Mouse (Mus musculus): ENCODE data around the gene Fcgrt. TPM values are rescaled to one million over a fixed set of nuclear protein-coding genes. Genes with fewer than 3 reads are reported as not detected.

Gene Fcgrt
- total RNA-seq, 2 experiments from 2014 or later: 19.6 to 20.1 TPM

DNA sequence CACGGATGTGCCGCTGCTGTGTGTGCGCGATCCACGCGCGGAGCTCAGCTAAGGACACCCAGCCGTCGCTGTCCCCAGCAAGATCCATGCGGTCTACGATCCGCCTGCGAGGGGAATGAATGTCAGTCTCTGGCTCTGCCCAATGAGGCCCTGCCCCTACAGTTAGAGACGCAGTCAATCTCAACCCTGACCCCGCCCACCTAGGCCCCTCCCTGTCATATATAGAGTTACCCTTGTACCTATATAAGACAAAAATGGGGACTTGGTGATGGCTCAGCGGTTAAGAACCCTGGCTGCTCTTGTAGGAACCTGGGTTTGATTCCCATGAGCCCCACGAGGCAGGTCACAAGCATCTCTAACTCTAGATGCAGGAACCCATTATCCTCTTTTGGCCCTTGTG lies 15.1 kb downstream of the Fcgrt start:
- no peak for DNase-seq (ENCODE audit: low spot score in 2 of 2)

DNA sequence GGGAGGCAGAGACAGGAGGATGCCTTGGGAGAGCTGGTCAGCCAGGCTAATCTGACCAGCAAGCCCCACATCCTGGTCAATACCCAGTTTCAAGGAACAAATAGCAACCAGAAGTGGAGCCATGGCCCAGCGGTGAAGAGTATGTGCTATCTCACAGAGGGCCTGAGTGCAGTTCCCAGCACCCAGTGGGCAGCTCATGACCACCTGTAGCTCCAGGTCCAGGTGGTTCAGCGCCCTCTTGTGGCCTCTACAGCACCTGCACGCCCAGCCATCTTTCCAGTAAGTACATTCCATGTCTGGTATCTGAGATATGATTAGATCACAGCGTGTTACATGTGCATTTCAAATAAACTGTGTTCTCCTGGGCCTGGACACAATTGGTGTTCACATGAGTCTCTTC lies 17.6 kb downstream of the Fcgrt start:
- no peak for DNase-seq (ENCODE audit: low spot score in 2 of 2)

- no peak for DNase-seq (ENCODE audit: low spot score in 2 of 2)
Observed at GRCm38 (mm10) chr7:45083300-45083890, 20.3 kb downstream of the Fcgrt start.

GRCm38 (mm10) chr7:45082401-45083299 lies 21.0 kb downstream of the Fcgrt start:
- DNase-seq (ENCODE audit: low spot score in 2 of 2): no peak

- DNase-seq (ENCODE audit: low spot score in 2 of 2): no peak
Observed at GRCm38 (mm10) chr7:45081016-45081415, 22.6 kb downstream of the Fcgrt start.

DNA sequence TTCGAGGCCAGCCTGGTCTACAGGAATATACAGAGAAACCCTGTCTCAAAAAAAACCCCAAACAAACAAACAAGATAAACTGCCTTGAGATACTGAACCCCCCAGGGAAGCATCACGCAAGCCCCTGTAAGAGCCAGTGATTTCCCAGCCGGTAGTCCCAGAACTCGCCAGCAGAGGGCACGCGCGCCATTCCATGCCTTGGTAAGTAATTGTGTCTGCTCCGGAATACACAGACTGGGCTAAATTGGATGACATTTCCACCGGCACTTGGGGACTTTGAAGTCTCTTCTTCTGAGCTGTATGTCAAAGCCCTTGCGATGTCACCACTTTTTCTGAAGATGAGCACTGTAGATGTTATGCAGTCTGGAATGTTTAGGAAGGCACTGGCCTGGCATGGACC lies 23.8 kb downstream of the Fcgrt start:
- DNase-seq (ENCODE audit: low spot score in 2 of 2): peak; percentile 89 to 95

DNA sequence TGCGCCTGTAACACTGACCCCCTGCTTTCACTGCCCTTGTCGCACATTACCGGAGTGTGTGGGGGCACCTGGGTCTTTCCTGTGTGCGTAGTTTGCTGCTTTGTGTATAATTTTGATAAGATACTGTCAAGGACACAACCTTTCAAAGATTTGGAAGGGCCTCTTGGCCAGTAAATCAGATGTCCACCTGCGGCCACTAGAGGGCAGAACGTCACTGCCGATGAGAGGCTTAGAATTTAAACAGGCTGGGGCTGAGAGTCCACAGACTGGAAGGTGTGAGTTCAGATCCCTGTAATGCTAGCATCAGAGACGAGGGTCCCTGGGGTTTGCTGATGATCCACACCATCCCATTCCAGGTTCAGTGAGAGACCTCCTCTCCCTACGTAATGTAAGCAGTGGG lies 25.1 kb downstream of the Fcgrt start:
- DNase-seq (ENCODE audit: low spot score in 2 of 2): peak; percentile 63 to 71

GRCm38 (mm10) chr7:45077829-45078228 lies 25.8 kb downstream of the Fcgrt start:
- DNase-seq (ENCODE audit: low spot score in 2 of 2): no peak

GRCm38 (mm10) chr7:45077322-45077721 lies 26.3 kb downstream of the Fcgrt start:
- DNase-seq (ENCODE audit: low spot score in 2 of 2): no peak

- DNase-seq (ENCODE audit: low spot score in 2 of 2): no peak
Observed at GRCm38 (mm10) chr7:45076501-45076900, 27.1 kb downstream of the Fcgrt start.

GRCm38 (mm10) chr7:45075405-45075804 lies 28.2 kb downstream of the Fcgrt start:
- no peak for DNase-seq (ENCODE audit: low spot score in 2 of 2)

GRCm38 (mm10) chr7:45073949-45074348 lies 29.7 kb downstream of the Fcgrt start:
- no peak for DNase-seq (ENCODE audit: low spot score in 2 of 2)

- no peak for DNase-seq (ENCODE audit: low spot score in 2 of 2)
Observed at GRCm38 (mm10) chr7:45073171-45073707, 30.4 kb downstream of the Fcgrt start.

GRCm38 (mm10) chr7:45072230-45072629 lies 31.4 kb downstream of the Fcgrt start:
- no peak for DNase-seq (ENCODE audit: low spot score in 2 of 2)

GRCm38 (mm10) chr7:45069671-45070070 lies 34.0 kb downstream of the Fcgrt start:
- DNase-seq (ENCODE audit: low spot score in 2 of 2): no peak

DNA sequence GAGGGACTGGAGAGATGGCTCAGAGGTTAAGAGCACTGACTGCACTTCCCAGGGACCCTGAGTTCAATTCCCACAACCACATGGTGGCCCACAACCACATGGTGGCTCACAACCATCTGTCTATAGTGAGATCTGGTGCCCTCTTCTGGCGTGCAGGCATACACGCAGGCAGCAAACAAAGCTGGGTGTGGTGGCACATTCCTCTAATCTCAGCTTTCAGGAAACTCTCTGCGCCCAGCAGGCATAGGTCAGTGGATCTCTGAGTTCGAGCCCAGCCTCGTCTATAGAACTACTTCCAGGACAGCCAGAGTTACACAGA lies 35.7 kb downstream of the Fcgrt start:
- DNase-seq (ENCODE audit: low spot score in 2 of 2): no peak

DNA sequence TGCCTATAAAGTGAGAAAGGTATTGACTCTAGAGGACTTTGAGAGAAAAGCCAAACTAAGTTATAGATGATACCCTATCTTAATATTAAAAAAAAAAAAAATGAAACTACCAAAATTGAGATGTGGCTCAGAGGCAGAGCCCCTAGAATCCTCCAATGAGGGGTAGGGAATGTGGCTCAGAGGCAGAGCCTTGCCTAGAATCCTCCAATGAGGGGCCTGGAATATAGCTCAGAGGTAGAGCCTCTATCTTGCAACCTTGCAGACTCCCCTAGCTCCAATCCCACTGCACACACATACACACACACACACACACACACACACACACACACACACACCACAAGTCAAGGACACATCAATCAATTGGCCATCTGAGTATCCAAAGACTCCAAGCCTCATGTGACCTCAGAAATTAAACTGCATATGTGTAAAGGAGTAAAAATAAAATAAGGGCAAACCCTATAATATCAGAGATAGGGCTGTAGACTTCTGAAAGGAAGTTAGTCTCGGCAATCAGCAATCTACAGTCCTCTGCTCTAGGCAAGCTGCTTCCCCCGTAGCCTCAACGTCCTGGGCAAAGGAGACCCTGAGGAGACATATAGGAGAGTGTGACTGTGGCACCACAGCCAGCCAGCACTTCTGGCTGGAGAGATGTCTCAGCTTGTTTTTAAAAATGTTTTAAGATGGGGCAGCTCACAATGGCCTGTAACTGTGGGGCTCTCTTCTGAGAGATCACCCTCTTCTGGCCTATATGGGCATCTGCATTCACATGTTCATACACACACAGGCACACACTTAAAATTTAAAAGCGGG lies 36.3 kb downstream of the Fcgrt start:
- no peak for DNase-seq (ENCODE audit: low spot score in 2 of 2)

DNA sequence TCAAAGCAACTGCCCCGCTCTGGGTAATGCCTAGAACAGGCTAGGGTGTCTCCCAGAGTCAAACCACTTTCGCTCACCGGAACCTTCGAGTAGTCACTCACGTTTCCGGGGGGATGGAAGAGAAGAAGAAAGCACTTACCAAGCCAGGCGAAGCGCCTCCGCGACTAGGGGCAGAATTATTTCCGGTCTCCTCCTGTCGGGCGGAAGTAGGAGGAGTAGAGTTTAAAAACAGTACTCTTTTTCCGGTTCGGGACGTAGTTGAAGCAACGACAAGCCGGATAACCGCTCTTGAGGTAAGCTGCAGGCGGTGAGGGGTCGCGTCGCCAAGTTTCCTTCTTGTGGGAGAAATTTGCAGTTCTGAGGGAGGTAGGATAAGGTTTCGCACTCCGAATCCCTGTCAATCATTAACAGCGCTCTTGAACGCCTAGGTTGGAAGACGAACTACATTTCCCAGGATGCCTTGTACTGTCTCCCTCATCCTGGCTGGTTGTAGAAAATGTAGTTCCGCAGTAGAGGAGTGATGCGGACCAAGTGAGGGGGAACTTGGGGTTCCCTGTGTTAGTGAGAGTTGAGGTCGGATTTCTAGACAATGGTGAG lies 41.3 kb downstream of the Fcgrt start, which contains the start of the genes Nosip and Prrg2:
TSS of gene Nosip (plus strand) at position 191 of the 597 bp plus-strand sequence.
TSS of gene Prrg2 (minus strand) at position 439 of the 597 bp plus-strand sequence.
- peak; percentile 95 for DNase-seq (ENCODE audit: low spot score in 2 of 2)

DNA sequence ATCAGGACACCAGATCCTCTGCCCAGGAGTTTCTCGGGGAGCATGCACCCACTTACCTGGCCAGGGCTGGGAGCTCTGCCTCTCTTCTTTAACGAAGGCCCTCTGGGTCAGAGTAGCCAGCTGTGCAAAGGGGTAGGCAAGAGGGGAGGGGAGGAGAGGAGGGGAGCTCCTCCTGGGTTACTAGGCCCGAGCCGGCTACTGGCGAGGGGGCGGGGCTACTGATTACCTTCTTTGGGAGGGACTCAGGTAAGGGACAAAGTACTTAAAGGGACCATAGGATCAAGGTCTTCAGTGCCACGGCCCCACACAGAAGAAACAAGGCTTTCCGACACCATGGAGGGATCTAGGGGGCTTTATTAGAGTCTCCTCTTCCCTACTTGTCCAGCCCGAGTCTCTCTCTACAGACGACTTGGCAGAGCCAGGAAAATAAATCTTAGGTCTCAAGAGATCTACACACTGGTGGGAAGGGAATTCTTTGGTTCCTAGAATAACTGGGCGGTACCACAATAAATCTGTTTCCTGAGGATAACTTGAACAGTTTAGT lies 42.0 kb downstream of the Fcgrt start:
- no peak for DNase-seq (ENCODE audit: low spot score in 2 of 2)

- no peak for DNase-seq (ENCODE audit: low spot score in 2 of 2)
Observed at GRCm38 (mm10) chr7:45060632-45061122, 43.0 kb downstream of the Fcgrt start.

Data from left cerebral cortex, adult 18-20 months (tissue).